Mouse (Mus musculus): ENCODE measurements around the gene Dbndd2. TPM values are rescaled to one million over a fixed set of nuclear protein-coding genes. Genes with fewer than 3 reads are reported as not detected.

The Dbndd2 gene
- 1.5 and 2.7 TPM in 2 replicates for polyA plus RNA-seq (2015; fragmentation: Nextera tagmentation; extraction: Ambion mirVana)

DNA sequence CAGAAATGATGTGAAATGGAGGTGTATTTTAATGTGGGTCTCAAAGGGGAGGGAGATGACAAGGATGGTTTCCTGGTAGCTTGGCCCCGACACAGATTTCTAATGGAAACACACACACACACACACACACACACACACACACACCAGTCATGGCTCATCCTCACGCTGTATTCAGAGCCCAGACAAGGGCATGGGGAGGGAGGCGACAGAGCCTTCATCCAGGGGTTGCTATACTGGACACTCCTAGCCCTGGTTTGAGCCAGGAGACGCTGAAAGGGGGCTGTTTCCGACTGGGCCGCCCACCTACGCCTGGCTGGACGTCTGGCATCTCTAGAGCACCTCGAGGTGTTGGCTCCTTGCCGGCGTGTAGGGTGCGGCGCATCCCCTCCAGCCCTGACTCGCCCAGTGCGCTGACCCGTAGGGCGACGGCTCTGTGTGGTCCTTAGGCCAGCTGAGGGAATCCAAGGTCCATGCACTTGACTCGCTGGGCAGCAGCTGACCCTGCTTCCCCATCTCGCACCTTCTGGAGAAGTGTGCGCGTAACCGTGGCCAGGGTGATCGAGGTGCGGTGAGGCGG lies at the start of gene Dbndd2:
Dbndd2 (plus strand) TSS at position 426 of the 577 bp plus-strand sequence.
- peak within 1 kb of the TSS; percentile 47; the same call in 1 of the 2 replicates for H3K9ac ChIP-seq (ENCODE audit: low read depth, low read length)
- peak; percentile 37; the same call in 1 of the 2 replicates for ATAC-seq (ENCODE audit: low read depth)
- H3K27ac ChIP-seq (ENCODE audit: low read length), result no peak within 1 kb of the TSS
- peaks cover 33% of the 10 kb centered on the region for H3K27me3 ChIP-seq (ENCODE audit: control insufficient read depth, insufficient read depth, low read depth, low read length)
- H3K4me3 ChIP-seq (ENCODE audit: low read depth, low read length), result peak within 1 kb of the TSS; percentile 62
- no peaks in the 10 kb centered on the region for H3K9me3 ChIP-seq (replicated peaks; ENCODE audit: control insufficient read depth, low read length)
- H3K4me2 ChIP-seq (ENCODE audit: low read depth, low read length), result peak within 1 kb of the TSS; percentile 76
- H3K36me3 ChIP-seq (ENCODE audit: control insufficient read depth, insufficient read depth), result no peaks in the 10 kb centered on the region
- 5% methylated on average over 26 of the region's 26 CpGs for WGBS (ENCODE audit: insufficient replicate concordance)
- H3K4me1 ChIP-seq (ENCODE audit: control insufficient read depth, low read depth, low read length), result no peaks in the 10 kb centered on the region; the same call in 1 of the 2 replicates

- WGBS (ENCODE audit: insufficient replicate concordance), result 17% methylated on average over 8 of the region's 8 CpGs
- Histone ChIP-seq H3K36me3 (ENCODE audit: control insufficient read depth, insufficient read depth) (no peaks in the 10 kb centered on the region), H3K4me2 (ENCODE audit: low read depth, low read length) (peak overlapping the region; percentile 4; the same call in 1 of the 2 replicates), H3K4me3 (ENCODE audit: low read depth, low read length) (no peak overlapping the region), H3K27me3 (ENCODE audit: control insufficient read depth, insufficient read depth, low read depth, low read length) (peaks cover 3% of the 10 kb centered on the region), H3K9ac (ENCODE audit: low read depth, low read length) (peak overlapping the region; percentile 4; the same call in 1 of the 2 replicates), H3K27ac (ENCODE audit: low read length) (peak overlapping the region; percentile 65), H3K9me3 (replicated peaks; ENCODE audit: control insufficient read depth, low read length) (no peaks in the 10 kb centered on the region), H3K4me1 (ENCODE audit: control insufficient read depth, low read depth, low read length) (peaks cover 2% of the 10 kb centered on the region)
- ATAC-seq (ENCODE audit: low read depth), result no peak
Measured at GRCm38 (mm10) chr2:164436215-164436913, 49.5 kb upstream of the Dbndd2 start.

GRCm38 (mm10) chr2:164436961-164437360 lies 48.9 kb upstream of the Dbndd2 start:
- H3K4me2 ChIP-seq (ENCODE audit: low read depth, low read length), result peak overlapping the region; percentile 36; the same call in 1 of the 2 replicates
- H3K9ac ChIP-seq (ENCODE audit: low read depth, low read length), result peak overlapping the region; percentile 4; the same call in 1 of the 2 replicates
- WGBS (ENCODE audit: insufficient replicate concordance), result 39% methylated on average over 3 of the region's 3 CpGs
- H3K27ac ChIP-seq (ENCODE audit: low read length), result peak overlapping the region; percentile 65
- peaks cover 2% of the 10 kb centered on the region for H3K4me1 ChIP-seq (ENCODE audit: control insufficient read depth, low read depth, low read length)
- peak; percentile 43 for ATAC-seq (ENCODE audit: low read depth)
- peaks cover 7% of the 10 kb centered on the region for H3K27me3 ChIP-seq (ENCODE audit: control insufficient read depth, insufficient read depth, low read depth, low read length)
- no peaks in the 10 kb centered on the region for H3K9me3 ChIP-seq (replicated peaks; ENCODE audit: control insufficient read depth, low read length)
- no peaks in the 10 kb centered on the region for H3K36me3 ChIP-seq (ENCODE audit: control insufficient read depth, insufficient read depth)
- no peak overlapping the region for H3K4me3 ChIP-seq (ENCODE audit: low read depth, low read length)

GRCm38 (mm10) chr2:164437710-164438109 lies 48.2 kb upstream of the Dbndd2 start:
- Histone ChIP-seq H3K36me3 (ENCODE audit: control insufficient read depth, insufficient read depth) (no peaks in the 10 kb centered on the region), H3K27me3 (ENCODE audit: control insufficient read depth, insufficient read depth, low read depth, low read length) (peaks cover 8% of the 10 kb centered on the region), H3K27ac (ENCODE audit: low read length) (peak overlapping the region; percentile 65), H3K4me1 (ENCODE audit: control insufficient read depth, low read depth, low read length) (peaks cover 2% of the 10 kb centered on the region), H3K9me3 (replicated peaks; ENCODE audit: control insufficient read depth, low read length) (no peaks in the 10 kb centered on the region), H3K4me3 (ENCODE audit: low read depth, low read length) (no peak overlapping the region; the same call in 1 of the 2 replicates), H3K4me2 (ENCODE audit: low read depth, low read length) (peak overlapping the region; percentile 36), H3K9ac (ENCODE audit: low read depth, low read length) (no peak overlapping the region)
- whole genome bisulfite sequencing (ENCODE audit: insufficient replicate concordance), result 31% methylated on average over 6 of the region's 6 CpGs
- ATAC-seq (ENCODE audit: low read depth), result peak; percentile 23; the same call in 1 of the 2 replicates

DNA sequence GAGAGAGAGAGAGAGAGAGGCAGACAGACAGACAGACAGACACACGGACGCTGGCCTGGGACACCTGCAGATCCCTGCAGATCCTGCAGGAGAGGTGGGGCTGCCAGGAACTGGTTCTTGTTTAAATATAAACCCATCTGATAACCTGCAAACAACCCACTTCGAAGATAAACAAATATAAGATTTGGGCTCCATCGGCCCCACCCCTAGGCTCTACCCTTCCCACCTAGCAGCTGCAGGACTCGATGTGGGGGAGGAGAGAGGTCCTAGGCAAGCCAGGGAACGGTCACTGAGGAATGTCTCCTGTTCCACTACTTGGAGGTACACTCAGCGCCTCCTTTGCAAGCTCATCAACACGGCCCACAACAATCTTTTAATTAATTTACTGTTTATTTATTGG lies 47.6 kb upstream of the Dbndd2 start:
- Histone ChIP-seq H3K9ac (ENCODE audit: low read depth, low read length) (no peak overlapping the region), H3K4me3 (ENCODE audit: low read depth, low read length) (no peak overlapping the region; the same call in 1 of the 2 replicates), H3K27ac (ENCODE audit: low read length) (no peak overlapping the region; the same call in none of the 2 replicates), H3K9me3 (replicated peaks; ENCODE audit: control insufficient read depth, low read length) (no peaks in the 10 kb centered on the region), H3K4me1 (ENCODE audit: control insufficient read depth, low read depth, low read length) (peaks cover 2% of the 10 kb centered on the region; the same call in 1 of the 2 replicates), H3K27me3 (ENCODE audit: control insufficient read depth, insufficient read depth, low read depth, low read length) (peaks cover 14% of the 10 kb centered on the region), H3K4me2 (ENCODE audit: low read depth, low read length) (peak overlapping the region; percentile 12; the same call in 1 of the 2 replicates), H3K36me3 (ENCODE audit: control insufficient read depth, insufficient read depth) (no peaks in the 10 kb centered on the region)
- peak; percentile 33 for ATAC-seq (ENCODE audit: low read depth)
- WGBS (ENCODE audit: insufficient replicate concordance), result 36% methylated on average over 8 of the region's 8 CpGs

- H3K27ac ChIP-seq (ENCODE audit: low read length), result no peak overlapping the region
- H3K4me2 ChIP-seq (ENCODE audit: low read depth, low read length), result 0 out of 2 replicates have a peak overlapping the region, but pooled peaks have one; percentile 12
- peaks cover 2% of the 10 kb centered on the region; the same call in 1 of the 2 replicates for H3K4me1 ChIP-seq (ENCODE audit: control insufficient read depth, low read depth, low read length)
- H3K9ac ChIP-seq (ENCODE audit: low read depth, low read length), result no peak overlapping the region
- no peaks in the 10 kb centered on the region for H3K9me3 ChIP-seq (replicated peaks; ENCODE audit: control insufficient read depth, low read length)
- H3K36me3 ChIP-seq (ENCODE audit: control insufficient read depth, insufficient read depth), result no peaks in the 10 kb centered on the region
- H3K4me3 ChIP-seq (ENCODE audit: low read depth, low read length), result no peak overlapping the region
- ATAC-seq (ENCODE audit: low read depth), result no peak
- 46% methylated on average over 3 of the region's 3 CpGs for WGBS (ENCODE audit: insufficient replicate concordance)
- peaks cover 21% of the 10 kb centered on the region for H3K27me3 ChIP-seq (ENCODE audit: control insufficient read depth, insufficient read depth, low read depth, low read length)
Measured at GRCm38 (mm10) chr2:164439001-164439421, 46.9 kb upstream of the Dbndd2 start.

GRCm38 (mm10) chr2:164440314-164440713 lies 45.6 kb upstream of the Dbndd2 start:
- no peaks in the 10 kb centered on the region; the same call in none of the 2 replicates for H3K4me1 ChIP-seq (ENCODE audit: control insufficient read depth, low read depth, low read length)
- no peak overlapping the region for H3K27ac ChIP-seq (ENCODE audit: low read length)
- no peaks in the 10 kb centered on the region for H3K9me3 ChIP-seq (replicated peaks; ENCODE audit: control insufficient read depth, low read length)
- WGBS (ENCODE audit: insufficient replicate concordance), result 59% methylated on average over 5 of the region's 5 CpGs
- H3K4me2 ChIP-seq (ENCODE audit: low read depth, low read length), result peak overlapping the region; percentile 43; the same call in 1 of the 2 replicates
- H3K36me3 ChIP-seq (ENCODE audit: control insufficient read depth, insufficient read depth), result no peaks in the 10 kb centered on the region
- H3K27me3 ChIP-seq (ENCODE audit: control insufficient read depth, insufficient read depth, low read depth, low read length), result peaks cover 21% of the 10 kb centered on the region
- H3K4me3 ChIP-seq (ENCODE audit: low read depth, low read length), result peak overlapping the region; percentile 13; the same call in 1 of the 2 replicates
- no peak overlapping the region for H3K9ac ChIP-seq (ENCODE audit: low read depth, low read length)
- ATAC-seq (ENCODE audit: low read depth), result no peak

- H3K9me3 ChIP-seq (replicated peaks; ENCODE audit: control insufficient read depth, low read length), result no peaks in the 10 kb centered on the region
- no peak overlapping the region for H3K27ac ChIP-seq (ENCODE audit: low read length)
- 7% methylated on average over 8 of the region's 8 CpGs for WGBS (ENCODE audit: insufficient replicate concordance)
- no peak for ATAC-seq (ENCODE audit: low read depth)
- peaks cover 21% of the 10 kb centered on the region for H3K27me3 ChIP-seq (ENCODE audit: control insufficient read depth, insufficient read depth, low read depth, low read length)
- H3K4me2 ChIP-seq (ENCODE audit: low read depth, low read length), result peak overlapping the region; percentile 43
- peak overlapping the region; percentile 57 for H3K4me3 ChIP-seq (ENCODE audit: low read depth, low read length)
- peak overlapping the region; percentile 27; the same call in 1 of the 2 replicates for H3K9ac ChIP-seq (ENCODE audit: low read depth, low read length)
- no peaks in the 10 kb centered on the region for H3K36me3 ChIP-seq (ENCODE audit: control insufficient read depth, insufficient read depth)
- no peaks in the 10 kb centered on the region; the same call in none of the 2 replicates for H3K4me1 ChIP-seq (ENCODE audit: control insufficient read depth, low read depth, low read length)
Measured at GRCm38 (mm10) chr2:164441155-164441554, 44.8 kb upstream of the Dbndd2 start.

All from liver, embryonic 16.5 days (tissue).